Mouse (Mus musculus) activated CD4-positive, CD25-positive, alpha-beta regulatory T cell, adult 4 months (primary cell): ENCODE measurements at regions not wholly inside any gene's neighbourhood (a gene's known extent, or its start where the extent isn't known, plus 50 kb on each side); places are given as distances from the start of the nearest gene placed in this dataset.

Experiments
- ATAC-seq: one replicate; pipeline ENCODE4 v1.8.0; 2017

DNA sequence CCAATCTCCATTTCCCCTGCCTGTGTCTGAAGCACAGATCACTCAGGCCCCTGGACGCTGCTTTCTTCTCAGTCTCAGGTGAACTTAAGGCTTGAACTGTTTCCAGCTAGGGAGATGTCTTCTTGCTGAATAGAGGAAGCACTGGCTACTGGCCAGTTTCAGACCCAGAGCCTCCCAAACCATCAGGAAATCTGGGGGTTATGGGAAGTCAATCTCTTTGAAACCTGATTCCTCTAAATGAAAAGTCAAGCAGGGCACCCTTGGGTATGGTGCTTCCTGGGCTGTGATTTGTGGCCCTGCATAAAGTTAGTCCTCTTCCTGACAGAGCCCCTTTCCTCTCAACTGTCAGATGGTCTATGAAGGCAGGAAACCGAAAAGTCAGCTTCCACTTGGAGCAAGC, 208.2 kb downstream of the Sptssa start:
- ATAC-seq, result no peak

DNA sequence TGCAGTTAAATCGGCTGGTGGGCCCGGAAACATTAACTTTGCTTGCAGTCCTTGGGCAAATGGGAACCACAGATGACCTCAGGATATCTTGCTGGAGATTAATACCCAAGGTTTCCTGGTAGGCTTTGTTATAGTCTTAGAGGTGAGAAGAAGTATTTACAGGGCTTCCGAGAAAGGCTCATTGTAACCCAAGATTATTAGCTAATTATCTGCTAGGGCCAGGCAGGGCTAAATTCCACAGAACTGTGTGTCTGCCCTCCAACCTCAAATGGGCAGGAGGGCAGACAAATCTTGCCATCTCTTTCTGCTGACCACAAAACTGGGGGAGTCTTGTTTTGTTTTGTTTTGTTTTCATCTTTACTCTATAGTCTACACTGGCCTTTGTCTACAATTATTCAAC, 209.0 kb downstream of the Sptssa start:
- ATAC-seq, result no peak

DNA sequence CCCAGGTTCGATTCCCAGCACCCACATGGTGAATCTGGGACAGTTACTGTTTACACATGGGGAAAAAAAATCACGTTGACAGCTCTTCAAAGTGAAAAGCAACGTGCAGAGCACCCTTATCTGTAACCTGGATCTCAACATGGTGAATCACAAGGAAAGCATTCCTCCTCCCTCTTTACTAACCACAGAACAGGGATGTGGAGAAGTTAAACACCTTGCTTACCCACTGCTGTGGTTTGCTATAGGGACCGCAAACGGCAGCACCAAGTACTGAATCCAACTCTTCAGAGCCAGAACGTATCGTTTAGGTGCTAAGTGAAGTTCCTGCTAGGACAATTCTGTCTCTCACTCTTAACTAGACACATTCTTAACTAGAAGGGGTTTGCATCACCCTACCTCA, 210.0 kb downstream of the Sptssa start:
- ATAC-seq, result no peak

DNA sequence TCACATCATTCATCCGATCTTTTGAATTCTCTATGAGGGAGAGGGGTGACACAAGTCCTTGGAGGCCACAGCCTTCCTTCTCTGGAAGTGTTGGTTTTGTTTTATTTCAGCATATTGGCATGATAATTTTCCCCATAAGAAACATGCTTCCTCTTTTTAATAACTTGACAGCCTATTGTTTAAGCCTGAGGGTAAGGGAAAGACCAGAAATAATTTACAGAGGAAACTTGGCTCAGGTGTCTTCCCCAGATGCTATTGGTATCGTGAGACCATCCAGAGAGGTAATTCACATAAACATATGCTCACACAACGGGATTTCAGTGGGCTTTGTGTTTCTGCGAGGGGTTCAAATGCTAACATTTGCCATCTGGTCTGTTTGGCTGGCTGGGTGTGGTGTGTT, 212.0 kb downstream of the Sptssa start:
- ATAC-seq, result no peak

DNA sequence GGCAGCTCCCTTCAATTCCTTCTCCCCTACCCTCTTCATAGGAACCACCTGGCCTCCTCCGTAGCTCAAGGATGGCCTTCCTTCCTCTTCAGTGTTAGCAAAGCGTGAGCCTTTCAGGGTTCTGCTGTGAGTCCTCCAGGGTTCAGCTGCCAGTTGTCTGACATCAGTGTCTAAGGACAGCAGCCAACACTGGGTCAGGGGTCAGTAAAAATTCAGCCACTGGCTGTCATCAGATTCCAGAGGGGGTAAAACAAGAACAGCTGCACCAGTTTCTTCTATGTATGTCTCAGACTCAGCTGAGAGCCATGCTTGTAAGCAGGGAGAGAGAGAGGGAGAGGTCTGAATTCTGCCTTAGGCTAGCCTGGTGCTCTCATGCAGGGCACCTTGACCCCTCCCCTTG, 213.1 kb downstream of the Sptssa start:
- no peak for ATAC-seq

DNA sequence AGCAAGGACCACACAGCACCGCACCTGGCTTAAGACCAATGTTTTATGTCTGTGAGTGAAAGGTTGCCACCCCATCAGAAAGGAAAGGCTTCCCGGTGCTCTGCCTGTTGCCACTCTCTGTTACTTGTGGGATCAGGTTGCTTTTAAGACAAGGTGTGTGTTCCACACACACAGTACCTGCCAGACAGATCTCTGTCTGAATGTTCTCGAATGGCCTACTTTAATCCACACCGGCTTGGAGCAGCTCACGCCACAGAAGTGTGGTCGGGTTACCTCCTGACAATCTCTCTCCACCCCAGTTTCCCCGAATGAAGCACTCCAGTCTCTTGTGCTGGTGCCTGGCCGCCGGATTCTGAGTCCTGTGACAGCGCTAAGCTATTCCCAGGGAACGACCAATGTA, 214.0 kb downstream of the Sptssa start:
- no peak for ATAC-seq

DNA sequence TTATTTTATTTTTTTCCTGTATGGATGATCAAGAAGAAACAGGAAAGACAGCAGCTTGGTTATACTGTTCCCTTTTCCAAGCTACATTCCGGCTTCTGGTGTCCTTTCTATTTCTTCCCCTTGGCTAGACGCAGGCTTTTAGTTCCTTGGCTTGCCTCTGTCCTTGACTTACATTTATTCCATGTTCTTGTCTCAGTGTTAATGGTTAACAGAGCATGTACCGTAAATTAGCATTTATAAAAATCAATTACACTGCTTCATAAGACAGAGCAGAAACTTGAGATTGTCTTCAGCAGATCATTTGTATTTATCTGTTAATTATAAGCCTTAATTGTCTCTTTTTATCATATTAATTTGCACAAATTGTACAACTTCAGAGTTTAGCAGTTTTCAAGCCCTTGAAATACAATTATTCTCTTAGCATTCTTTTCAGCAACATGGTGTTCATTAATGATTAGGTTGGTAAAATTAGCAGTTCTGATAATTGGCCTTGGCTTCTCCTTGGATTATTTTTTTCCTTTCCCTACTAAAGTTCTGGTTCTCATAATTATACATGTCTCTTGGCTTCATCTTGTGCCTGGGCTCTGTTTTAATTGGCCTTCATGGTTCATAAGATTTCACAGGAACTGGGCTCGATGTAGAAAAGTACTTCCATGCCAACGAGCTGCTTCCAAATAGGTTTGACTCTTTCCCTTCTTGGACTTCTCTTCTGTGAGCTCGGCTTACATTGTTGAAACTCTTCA, 215.4 kb downstream of the Sptssa start:
- no peak for ATAC-seq

DNA sequence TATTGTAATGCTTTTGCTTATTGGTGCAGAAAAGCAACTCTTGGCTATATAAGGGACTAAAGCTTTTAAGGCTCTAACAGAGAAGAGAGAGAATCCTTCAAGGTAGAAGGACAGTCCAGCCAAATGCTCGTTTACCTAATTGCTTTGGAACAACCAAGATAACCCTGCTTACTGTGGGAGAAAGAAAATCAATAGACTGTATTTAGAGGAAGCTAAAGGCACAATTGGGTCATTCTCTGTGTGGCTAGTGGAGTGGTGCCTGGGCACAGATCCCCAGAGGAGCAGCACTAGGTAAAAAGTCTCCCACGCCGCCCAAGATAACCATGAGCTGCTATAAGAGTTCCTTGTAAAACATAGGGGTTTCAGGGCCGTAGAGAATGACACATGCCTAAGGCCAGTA, 217.6 kb downstream of the Sptssa start:
- no peak for ATAC-seq

DNA sequence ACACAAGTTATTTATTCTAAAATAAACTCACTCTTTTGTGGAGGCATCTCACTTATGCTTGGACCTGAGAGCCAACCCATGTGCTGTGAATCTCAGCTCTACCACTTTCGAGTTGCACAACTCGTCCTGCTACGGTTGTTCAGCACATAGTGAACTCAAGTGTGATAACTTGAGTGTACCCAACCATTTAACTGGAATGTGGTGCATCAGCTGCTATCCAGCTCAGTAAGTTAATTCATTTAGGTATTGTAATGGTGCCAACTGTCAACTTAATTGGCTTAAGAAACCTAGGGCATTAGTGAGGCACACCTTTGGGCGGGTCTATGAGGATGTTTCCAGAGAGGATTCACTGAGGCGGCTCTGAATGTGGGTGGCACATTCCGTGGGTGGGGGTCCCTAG, 221.6 kb upstream of the Egln3 start:
- ATAC-seq, result no peak

DNA sequence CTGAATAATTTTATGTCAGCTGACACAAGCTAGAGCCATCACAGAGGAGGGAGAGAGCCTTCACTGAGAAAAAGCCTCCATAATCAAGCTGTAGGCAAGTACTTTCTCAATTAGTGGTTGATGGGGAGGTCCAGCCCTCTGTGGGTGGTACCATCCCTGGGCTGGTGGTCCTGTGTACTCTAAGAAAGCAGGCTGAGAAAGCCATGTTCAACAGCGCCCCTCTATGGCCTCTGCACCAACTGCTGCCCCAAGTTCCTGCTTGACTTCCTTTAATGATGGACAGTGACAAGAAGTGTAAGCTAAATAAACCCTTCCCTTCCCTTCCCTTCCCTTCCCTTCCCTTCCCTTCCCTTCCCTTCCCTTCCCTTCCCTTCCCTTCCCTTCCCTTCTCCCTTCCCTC, 211.2 kb upstream of the Egln3 start:
- ATAC-seq, result no peak

DNA sequence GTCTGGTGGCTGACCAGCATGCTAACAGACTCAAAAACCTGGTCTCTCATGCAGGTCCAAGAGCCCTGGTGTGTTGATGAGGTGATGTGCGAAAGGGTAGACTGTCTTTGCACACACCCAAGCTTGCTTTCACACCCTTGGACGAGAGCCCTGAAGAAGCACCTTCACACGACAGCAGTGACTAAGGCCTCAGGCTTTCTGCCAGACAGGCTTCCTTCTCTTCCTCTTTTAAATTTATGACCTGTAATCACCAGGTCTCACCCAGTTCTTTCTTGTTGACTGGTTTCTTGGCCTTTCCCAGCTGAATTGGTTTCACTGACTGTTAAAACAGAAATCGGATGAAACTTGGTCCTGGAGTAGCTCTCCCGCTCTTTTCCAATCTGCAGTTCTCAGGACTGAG, 210.5 kb upstream of the Egln3 start:
- ATAC-seq, result no peak

DNA sequence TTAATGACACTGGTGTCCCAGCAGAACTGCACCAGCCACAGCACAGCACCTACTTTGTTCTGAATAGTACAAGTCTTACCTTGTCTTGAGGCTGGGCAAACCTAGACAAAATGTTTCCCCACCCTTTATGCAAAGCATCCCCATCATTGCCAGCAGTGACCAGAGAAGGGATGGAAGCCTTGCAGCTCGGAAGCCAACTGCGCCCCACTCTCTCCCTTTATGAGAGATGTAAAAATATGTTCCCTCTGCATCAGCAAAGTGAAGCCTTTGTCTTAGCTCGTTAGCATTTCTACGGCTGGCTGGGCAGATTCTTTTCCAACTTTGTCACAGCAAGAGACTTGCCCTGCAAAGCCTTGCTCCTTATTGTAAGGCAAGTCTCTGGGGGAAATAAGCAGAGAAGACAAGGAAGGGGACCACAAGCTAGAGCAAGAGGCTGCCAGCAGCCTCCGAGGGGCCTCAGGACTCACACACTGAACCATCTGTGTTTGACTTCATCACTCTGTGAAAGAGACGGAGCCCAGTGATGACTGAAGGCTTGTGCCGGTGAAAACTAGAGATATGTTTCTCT, 206.5 kb upstream of the Egln3 start:
- no peak for ATAC-seq

DNA sequence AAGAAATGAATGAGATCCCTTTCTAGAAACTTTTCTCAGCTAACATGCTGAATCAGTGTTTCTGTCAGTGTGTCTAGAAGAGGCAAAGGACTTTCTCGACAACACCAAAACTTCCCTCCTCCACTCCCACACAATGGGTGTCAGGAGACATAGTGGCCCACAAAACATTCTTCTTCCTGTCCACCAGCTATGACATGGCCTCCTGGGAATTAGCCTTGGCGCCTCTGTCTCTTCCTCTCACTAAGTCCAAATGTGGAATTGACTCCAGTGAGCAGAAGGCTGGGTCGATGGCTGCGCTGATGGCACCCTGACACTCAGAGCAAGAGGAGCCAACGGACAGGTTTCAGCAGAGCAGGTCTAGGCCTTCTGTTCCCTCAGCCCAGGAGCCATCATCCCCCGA, 205.2 kb upstream of the Egln3 start:
- ATAC-seq, result no peak

DNA sequence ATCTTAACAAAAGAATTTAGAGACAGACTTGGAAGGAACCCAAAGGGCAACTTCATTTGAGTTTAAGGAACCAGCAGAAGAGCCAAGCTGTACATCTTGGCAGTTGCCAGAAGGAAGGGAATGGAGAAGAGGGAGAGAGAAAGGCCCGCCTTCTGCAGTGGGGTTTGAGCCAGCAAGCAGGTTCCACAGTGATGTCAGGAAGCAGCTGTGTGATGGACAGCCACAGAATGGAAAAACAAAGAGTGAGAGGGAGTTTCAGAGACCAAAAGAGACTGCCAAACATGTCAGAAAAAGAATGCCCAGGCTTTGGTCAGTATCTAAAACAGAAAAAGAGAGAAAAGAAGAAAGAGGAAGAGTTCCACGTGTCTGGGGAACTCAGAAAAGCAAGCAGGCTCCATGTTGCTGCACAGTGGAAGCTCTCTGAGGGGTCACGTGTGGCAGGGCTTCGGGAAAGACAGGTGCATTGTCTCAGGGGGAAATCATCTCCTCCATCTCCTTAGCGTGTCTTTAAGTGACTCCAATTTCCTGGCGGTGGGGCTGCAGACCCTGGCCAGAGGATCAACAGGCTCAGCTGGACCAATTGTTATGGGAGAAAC, 203.7 kb upstream of the Egln3 start:
- ATAC-seq, result no peak

DNA sequence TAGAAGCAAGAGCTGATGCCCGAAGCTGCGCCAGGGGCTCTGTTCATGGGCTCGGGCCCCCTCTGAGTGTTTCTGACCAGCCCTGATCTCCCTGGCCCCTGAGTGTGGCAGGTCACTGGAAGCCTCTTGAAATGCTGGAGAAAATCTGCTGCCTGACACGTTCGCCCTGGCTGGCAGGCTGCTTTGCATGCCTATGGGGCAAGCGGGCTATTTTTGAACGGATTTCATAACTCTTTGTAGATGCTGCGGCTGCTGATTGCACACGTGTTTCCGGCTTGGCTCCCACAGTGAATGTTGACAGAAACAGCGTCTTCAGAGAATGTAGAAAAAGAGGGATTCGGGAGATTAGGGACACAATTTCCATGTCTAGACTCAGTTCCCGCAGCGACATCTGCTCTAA, 201.4 kb upstream of the Egln3 start:
- no peak for ATAC-seq

DNA sequence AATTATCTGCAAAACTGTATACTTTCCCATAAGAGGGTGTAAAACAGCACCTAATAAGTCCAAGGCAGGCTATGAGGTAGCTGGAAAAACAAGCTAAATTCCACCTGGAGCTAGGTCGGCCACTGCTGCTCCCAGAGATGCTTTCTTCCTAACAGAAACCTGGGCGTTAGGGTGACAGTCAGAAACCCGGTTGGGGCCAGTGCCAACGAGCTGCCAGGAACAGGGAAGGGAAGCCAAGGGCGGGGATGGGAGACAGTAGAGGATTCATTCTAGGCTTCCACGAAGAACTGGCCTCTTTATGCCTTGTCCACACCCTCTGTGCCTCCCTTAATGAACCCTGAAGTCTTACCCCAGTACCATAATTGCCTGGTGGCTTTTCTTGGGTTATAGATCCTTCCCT, 198.9 kb upstream of the Egln3 start:
- ATAC-seq, result no peak

DNA sequence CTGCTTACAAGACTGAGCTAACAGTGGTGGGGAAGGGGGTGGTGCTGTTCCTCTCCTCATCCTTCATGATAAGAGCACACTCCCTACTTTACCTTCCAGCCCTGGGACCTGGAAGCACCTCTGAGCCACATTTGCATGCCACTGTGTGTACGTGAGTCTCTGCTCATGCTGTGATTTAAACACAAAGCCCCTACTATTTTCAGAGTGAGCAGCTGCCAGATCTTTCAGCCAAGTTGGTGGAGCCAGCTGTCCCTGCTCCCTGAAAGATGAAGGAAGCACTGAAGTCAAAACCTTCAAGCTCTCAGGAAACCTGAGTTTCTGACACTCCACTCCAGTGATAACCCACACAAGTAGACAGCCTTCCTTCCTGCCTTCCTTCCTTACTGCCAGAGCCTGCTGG, 198.0 kb upstream of the Egln3 start:
- ATAC-seq, result no peak

DNA sequence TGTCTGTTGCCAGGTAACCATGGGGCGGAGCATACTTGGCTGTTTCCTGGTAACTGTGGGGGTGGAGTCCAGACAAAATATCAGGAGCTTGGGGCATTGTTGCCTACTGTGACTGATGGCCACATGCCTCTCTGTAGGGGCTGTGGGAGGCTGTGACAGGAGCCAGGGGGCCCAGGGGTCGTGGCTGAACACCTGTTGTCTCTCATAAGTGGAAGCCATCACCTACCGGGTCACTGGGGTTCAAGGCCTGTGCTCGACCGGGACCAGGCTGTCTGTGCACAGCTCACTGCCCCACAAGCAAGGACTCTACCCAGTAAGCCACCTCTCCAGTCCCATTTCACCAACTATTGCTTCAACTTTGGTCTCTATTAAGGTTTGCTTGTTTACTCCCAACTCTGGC, 196.4 kb upstream of the Egln3 start:
- no peak for ATAC-seq

DNA sequence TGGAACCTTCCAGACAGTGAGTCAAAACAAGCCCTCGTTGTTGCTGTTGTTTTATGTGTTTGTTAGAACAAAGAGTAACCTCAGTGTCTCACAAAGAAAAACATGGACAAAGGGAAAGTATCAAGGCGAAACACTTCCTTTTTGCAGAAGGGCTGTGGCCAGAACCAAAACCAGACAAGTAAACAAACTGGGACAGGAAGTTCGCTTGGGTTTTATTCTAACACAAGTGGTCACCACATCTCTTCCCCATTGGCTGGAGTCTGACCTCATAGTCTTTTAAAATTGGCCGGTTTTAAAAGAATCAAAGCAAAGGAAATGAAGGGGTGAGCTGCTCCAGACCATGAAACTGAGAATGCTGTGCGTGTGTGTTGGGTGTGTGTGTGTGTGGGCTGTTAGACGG, 194.4 kb upstream of the Egln3 start:
- no peak for ATAC-seq

DNA sequence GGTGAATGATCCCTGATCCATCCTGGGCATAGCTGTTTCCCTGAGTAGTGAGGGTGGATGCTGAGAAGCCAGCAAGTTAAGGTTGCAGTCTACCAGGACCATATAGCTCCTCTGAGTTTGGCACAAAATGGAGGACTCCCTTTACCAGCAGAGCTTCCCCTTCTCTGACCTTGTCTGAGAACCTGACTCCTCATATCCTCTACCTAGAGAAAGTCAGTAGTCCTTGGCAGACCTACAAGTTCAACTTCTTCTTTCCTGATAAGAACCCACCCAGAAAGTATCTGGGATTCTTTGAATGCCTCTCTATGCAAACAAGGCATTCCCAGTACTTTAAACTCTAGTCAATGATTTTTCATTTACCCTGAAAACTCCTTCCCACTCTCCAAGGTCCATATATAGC, 193.3 kb upstream of the Egln3 start:
- no peak for ATAC-seq

DNA sequence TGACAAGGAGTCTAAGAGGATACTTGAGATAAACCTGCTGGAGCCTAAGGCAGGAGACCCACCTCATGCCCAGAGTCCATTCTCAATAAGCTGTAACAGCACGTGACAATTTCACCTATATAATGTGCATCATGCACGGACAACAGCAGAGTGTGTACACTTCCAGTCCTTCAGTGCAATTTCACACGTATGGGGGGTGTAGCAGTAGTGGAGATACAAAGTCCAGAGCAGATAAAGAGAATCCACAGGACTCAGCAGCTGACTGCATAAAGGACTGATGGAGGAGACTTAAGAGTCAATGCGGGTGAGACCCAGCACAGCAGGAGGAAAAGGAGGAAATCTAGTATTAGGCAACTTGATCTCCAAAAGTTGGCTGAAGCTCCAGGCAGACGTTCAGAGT, 192.7 kb upstream of the Egln3 start:
- no peak for ATAC-seq

DNA sequence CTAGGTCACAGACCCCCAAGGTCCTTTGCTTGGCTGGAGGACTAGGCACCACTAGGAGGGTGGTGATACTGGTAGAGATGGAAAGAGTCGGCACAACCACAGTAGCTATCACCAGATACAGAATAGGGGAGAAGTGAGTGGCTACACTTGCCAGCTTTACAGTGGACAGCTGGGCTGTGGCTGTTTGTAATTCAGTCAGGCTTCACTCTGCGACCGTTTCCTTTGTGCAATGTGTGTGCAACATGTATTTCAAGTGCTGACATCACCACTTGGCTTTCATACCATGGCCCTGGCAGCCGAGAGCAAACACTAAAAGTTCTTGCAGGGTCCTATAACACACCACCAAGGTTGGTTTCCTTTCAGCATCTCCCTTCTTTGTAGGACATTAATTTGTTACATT, 181.7 kb upstream of the Egln3 start:
- ATAC-seq, result no peak

DNA sequence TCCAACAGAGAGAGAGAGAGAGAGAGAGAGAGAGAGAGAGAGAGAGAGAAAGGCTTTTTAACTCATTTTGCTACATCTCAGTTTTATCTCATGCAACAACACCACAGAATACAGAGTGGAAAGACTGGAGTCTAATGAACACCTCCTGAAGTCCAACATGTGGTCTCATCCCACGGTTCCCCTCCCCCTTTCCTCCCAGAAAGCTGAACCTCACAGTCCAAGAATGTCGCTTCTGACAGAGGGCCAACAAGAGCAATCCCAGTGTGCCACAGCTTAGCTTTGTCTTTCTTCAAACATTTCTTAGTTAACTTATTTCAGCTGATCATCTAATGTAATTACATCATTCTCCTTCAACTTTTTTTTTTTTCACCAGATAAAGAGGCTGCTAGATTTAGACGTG, 180.5 kb upstream of the Egln3 start:
- no peak for ATAC-seq

DNA sequence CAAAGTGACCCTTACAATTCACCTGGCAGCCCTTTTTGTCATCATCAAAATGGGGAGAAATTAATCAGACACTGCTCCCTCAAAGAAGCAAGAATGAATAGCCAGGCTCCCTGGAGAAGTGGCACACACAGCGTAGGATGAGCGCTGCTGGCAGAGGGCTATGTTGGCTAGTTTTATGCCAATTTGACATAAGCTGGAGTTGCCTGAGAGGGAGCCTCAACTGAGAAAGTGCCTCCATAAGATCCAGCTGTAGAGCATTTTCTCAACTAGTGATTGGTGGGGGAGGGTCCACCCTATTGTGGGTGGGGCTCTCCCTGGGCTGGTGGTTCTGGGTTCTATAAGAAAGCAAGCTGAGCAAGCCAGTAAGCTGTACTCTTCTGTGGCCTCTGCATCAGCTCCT, 179.3 kb upstream of the Egln3 start:
- ATAC-seq, result no peak

DNA sequence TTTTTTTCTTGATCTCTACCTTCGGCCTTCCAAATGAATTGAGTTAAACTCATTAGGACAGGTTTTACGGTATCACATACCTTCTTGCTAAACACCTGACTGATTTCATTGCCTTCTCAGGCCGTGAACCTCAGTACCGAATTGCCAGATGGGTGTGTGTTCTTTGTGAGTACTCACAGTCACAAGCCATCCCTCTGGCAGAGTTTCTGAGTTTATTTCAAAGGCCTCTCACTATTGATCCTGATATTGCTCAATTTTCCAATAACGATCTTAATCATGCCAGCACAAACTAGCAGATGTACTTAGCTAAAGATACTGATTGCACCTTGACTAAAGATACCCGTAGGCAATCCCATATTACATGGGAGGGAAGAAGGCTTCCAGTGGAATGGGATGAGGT, 178.4 kb upstream of the Egln3 start:
- ATAC-seq, result no peak
